Mouse (Mus musculus): ENCODE measurements around the gene Chp1.

DNA sequence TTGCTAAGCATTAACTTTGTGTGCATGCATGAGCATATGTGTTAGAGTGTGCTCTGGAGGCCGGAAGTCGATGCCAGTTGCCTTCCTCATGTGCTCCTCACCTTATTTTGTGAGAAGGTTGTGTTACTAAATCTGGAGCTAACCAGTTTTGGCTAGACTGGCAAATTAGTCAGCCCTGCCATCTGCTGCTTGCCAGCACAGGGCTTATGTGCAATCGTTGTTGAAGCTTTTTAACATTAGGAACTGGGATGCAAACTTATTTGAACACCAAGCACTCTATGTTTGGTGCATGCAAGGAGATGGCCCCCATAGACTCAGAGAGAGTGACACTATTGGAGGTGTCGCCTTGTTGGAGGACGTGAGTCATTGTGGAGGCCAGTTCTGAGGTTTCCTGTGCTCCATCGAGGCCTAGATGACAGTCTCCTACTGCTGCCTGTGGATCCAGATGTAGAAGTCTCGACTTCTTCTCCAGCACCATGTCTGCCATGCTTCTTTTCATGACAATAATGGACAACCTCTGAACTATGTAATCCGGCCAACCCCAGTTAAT is 49.4 kb downstream of the Chp1 start:
- TF ChIP-seq MYOD1 (IDR thresholded peaks at IDR 0.05; ENCODE audit: control insufficient read depth in 1 of 3, insufficient read length in 2 of 3, low read depth in 2 of 3) (no peak), POLR2A (IDR thresholded peaks at IDR 0.05; ENCODE audit: insufficient read length, low read depth) (no peak), E2F4 (IDR thresholded peaks at IDR 0.05; ENCODE audit: insufficient read depth) (no peak), POLR2AphosphoS2 (IDR thresholded peaks at IDR 0.05; ENCODE audit: insufficient read length, low read depth) (no peak), MAX (IDR thresholded peaks at IDR 0.05; ENCODE audit: low read depth) (no peak), REST (IDR thresholded peaks at IDR 0.05; ENCODE audit: insufficient read depth, insufficient read length) (no peak), MYOG (IDR thresholded peaks at IDR 0.05; ENCODE audit: control insufficient read depth in 1 of 3, insufficient read depth in 1 of 3, insufficient read length in 2 of 3, low read depth in 2 of 3) (no peak), CEBPB (IDR thresholded peaks at IDR 0.05; ENCODE audit: insufficient read depth, poor library complexity, severe bottlenecking) (no peak), USF1 (IDR thresholded peaks at IDR 0.05; ENCODE audit: low read depth) (no peak), TCF12 (IDR thresholded peaks at IDR 0.05; ENCODE audit: insufficient read depth, poor library complexity, severe bottlenecking) (no peak)

Measured in myocyte (in vitro differentiated cells).